Mouse (Mus musculus): ENCODE data around the gene Gm11027. TPM values are rescaled to one million over a fixed set of nuclear protein-coding genes. Genes with fewer than 3 reads are reported as not detected.
A peak's percentile ranks its signal among the peaks of the same experiment; 100 is the strongest.
"Not testable (repeated sequence)": the region's sequence is repeated elsewhere in the genome, so short reads cannot be mapped to it uniquely, and the experiment has no call there.

Gm11027 gene
- not detected in 2 replicates for polyA plus RNA-seq (2015; fragmentation: Nextera tagmentation; extraction: Ambion mirVana)

DNA sequence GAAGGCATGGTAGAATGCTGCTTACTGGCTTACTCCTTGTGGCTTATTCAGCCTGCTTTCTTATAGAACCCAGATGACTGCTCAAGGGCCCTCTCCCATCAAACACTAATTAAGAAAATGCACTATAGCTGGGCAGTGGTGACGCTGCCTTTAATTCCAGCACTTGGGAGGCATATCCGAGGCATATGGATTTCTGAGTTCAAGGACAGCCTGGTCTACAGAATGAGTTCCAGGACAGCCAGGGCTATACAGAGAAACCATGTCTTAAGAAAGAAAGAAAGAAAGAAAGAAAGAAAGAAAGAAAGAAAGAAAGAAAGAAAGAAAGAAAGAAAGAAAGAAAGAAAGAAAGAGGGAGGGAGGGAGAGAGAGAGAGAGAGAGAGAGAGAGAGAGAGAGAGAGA lies at the start of gene Gm11027:
Gm11027 (plus strand) TSS at position 301 of the 400 bp plus-strand sequence.
- H3K36me3 ChIP-seq (ENCODE audit: control insufficient read depth, insufficient read depth, low read length); H3K4me1 ChIP-seq (replicated peaks; ENCODE audit: control insufficient read depth, insufficient read depth, low read length); H3K4me2 ChIP-seq (ENCODE audit: low read depth, low read length); H3K27me3 ChIP-seq (ENCODE audit: control insufficient read depth, insufficient read depth, low read depth, low read length); ATAC-seq (ENCODE audit: low read depth); H3K27ac ChIP-seq (ENCODE audit: low read length); H3K9ac ChIP-seq (ENCODE audit: low read length); H3K9me3 ChIP-seq (ENCODE audit: control insufficient read depth, low read length); H3K4me3 ChIP-seq (ENCODE audit: low read length): not testable (repeated sequence)
- whole genome bisulfite sequencing: 77% methylated on average over 2 of the region's 2 CpGs

DNA sequence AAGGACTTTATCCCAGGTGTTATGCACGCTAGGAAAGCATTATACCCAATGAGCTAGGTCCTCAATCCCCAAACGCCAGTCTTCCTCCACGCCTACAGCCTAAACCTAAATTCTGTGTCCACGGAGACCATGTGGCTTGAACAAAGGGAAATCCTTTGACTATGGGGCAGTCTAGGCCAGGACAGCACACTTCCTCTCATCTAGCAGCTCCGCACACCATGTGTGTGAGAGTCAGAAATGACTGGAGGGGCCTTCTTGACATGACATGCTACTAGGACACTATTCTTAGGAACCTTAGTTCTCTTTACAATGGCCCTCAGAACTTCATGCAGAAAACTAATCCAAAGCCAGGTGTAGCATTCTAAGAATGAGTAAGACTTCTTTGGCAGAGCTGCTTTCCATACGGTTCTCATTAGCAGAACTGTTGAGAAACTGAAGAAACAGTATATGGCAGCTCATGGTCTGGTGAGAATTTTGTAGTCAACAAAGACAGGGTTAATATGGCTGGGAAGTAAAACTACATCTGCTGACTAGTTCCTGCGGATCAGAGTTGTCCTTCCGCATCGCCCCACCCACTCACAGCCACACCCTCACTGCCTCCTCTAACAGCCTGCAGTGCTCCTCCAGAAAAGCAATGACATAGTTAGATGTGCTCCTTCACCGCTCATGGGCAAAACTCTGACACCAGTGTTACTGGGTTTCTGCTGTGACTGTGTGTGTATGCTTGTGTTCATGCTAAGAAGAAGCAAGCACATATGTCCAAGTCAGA lies 48.7 kb upstream of the Gm11027 start:
- ATAC-seq (ENCODE audit: low read depth): no peak
- Histone ChIP-seq H3K4me1 (replicated peaks; ENCODE audit: control insufficient read depth, insufficient read depth, low read length) (no peaks in the 10 kb centered on the region), H3K27ac (ENCODE audit: low read length) (no peak overlapping the region), H3K36me3 (ENCODE audit: control insufficient read depth, insufficient read depth, low read length) (peaks cover 5% of the 10 kb centered on the region; the same call in 1 of the 2 replicates), H3K9me3 (ENCODE audit: control insufficient read depth, low read length) (no peaks in the 10 kb centered on the region), H3K9ac (ENCODE audit: low read length) (no peak overlapping the region), H3K27me3 (ENCODE audit: control insufficient read depth, insufficient read depth, low read depth, low read length) (no peaks in the 10 kb centered on the region), H3K4me2 (ENCODE audit: low read depth, low read length) (no peak overlapping the region), H3K4me3 (ENCODE audit: low read length) (no peak overlapping the region)
- 85% methylated on average over 10 of the region's 10 CpGs for WGBS

DNA sequence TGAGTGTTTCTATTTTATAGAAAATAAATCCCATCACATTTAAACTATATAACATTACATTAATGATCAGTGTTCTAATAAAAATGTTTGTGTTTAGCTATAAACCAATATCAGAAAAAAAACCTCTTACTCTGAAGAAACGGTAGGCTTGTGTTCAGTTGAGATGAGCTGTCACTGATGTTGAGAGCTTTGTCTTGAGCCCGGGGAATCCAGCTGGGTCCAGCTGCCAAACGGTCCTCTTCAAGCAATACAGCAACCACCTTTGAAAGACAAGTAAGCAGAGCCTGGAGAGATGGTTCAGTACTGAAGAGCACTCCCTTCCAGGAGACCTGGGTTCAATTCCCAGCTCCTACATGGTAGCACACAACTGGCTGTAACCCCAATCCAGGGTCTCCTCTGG lies 45.7 kb upstream of the Gm11027 start:
- Histone ChIP-seq H3K27ac (ENCODE audit: low read length) (no peak overlapping the region), H3K4me3 (ENCODE audit: low read length) (no peak overlapping the region), H3K27me3 (ENCODE audit: control insufficient read depth, insufficient read depth, low read depth, low read length) (no peaks in the 10 kb centered on the region), H3K4me2 (ENCODE audit: low read depth, low read length) (no peak overlapping the region), H3K9ac (ENCODE audit: low read length) (no peak overlapping the region), H3K4me1 (replicated peaks; ENCODE audit: control insufficient read depth, insufficient read depth, low read length) (no peaks in the 10 kb centered on the region), H3K9me3 (ENCODE audit: control insufficient read depth, low read length) (no peaks in the 10 kb centered on the region), H3K36me3 (ENCODE audit: control insufficient read depth, insufficient read depth, low read length) (peaks cover 3% of the 10 kb centered on the region; the same call in 1 of the 2 replicates)
- ATAC-seq (ENCODE audit: low read depth): no peak
- WGBS: 61% methylated on average over 3 of the region's 3 CpGs

DNA sequence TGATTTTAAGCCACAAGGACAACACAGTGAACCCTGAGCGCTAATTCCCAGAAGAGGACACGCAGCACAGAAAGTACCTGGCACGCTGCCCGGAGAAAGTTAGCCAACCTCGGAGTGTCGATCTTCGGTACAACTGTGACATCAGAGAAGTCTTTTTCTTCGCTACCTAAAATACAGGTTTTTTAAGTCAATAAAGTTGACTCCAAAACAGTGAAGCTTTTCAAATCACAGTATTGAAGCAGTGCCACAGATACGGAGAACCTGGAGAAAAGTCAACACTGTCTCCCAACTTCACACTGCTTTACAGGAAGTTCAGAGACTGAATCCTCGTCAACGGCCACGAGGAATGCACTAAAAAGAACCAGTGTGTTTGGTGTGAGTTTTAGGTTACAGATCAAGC lies 43.6 kb upstream of the Gm11027 start:
- Histone ChIP-seq H3K4me3 (ENCODE audit: low read length) (0 out of 2 replicates have a peak overlapping the region, but pooled peaks have one; percentile 9), H3K9me3 (ENCODE audit: control insufficient read depth, low read length) (no peaks in the 10 kb centered on the region), H3K9ac (ENCODE audit: low read length) (no peak overlapping the region), H3K4me1 (replicated peaks; ENCODE audit: control insufficient read depth, insufficient read depth, low read length) (no peaks in the 10 kb centered on the region), H3K27ac (ENCODE audit: low read length) (peak overlapping the region; percentile 55), H3K27me3 (ENCODE audit: control insufficient read depth, insufficient read depth, low read depth, low read length) (no peaks in the 10 kb centered on the region), H3K4me2 (ENCODE audit: low read depth, low read length) (peak overlapping the region; percentile 39), H3K36me3 (ENCODE audit: control insufficient read depth, insufficient read depth, low read length) (no peaks in the 10 kb centered on the region)
- 27% methylated on average over 12 of the region's 12 CpGs for WGBS
- peak; percentile 83 for ATAC-seq (ENCODE audit: low read depth)

DNA sequence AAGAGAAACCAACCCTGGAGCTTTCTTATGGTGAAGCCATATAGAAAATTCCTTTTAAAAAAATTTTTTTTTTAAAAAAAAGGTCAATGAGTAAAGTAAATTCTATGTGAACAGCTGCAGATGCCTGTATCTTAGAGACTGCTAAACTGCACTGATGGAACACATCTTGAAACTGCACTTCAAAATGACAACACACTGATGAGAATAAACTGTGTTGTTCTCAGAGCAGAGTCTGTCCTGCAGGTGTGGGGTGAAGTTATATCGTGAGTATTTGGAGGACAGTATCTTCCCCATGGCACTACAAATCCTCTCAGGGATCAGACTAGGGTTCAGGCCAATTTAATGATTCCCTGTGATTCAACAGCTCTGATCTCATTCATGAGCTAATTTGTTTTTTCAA lies 43.1 kb upstream of the Gm11027 start:
- WGBS: 45% methylated on average over 1 of the region's 1 CpGs
- H3K4me3 ChIP-seq (ENCODE audit: low read length): no peak overlapping the region
- H3K4me1 ChIP-seq (replicated peaks; ENCODE audit: control insufficient read depth, insufficient read depth, low read length): no peaks in the 10 kb centered on the region
- H3K9ac ChIP-seq (ENCODE audit: low read length): no peak overlapping the region
- H3K27ac ChIP-seq (ENCODE audit: low read length): peak overlapping the region; percentile 55
- no peaks in the 10 kb centered on the region for H3K9me3 ChIP-seq (ENCODE audit: control insufficient read depth, low read length)
- H3K27me3 ChIP-seq (ENCODE audit: control insufficient read depth, insufficient read depth, low read depth, low read length): no peaks in the 10 kb centered on the region
- H3K4me2 ChIP-seq (ENCODE audit: low read depth, low read length): peak overlapping the region; percentile 39; the same call in 1 of the 2 replicates
- no peaks in the 10 kb centered on the region for H3K36me3 ChIP-seq (ENCODE audit: control insufficient read depth, insufficient read depth, low read length)
- ATAC-seq (ENCODE audit: low read depth): no peak; the same call in 1 of the 2 replicates

DNA sequence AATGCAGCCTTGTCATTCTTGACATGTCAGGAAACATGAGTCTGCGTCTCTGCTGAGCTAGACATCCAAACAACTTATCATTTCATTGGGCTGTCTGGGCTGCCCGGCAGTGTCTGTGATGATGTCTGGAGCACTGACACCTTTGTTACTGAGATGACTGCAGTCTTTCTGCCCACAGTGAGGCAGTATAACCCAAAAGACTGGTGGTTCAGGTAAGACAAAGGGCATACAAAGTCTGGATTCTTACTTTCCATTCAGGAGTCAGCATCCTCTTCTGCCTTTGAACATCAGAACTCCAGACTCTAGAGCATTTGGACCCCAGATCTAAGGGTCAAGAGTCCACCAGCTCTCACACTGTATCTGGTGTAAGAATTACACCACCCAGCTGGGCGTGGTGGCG lies 39.8 kb upstream of the Gm11027 start:
- Histone ChIP-seq H3K9ac (ENCODE audit: low read length) (no peak overlapping the region), H3K9me3 (ENCODE audit: control insufficient read depth, low read length) (no peaks in the 10 kb centered on the region), H3K4me3 (ENCODE audit: low read length) (no peak overlapping the region), H3K4me2 (ENCODE audit: low read depth, low read length) (no peak overlapping the region), H3K4me1 (replicated peaks; ENCODE audit: control insufficient read depth, insufficient read depth, low read length) (no peaks in the 10 kb centered on the region), H3K36me3 (ENCODE audit: control insufficient read depth, insufficient read depth, low read length) (no peaks in the 10 kb centered on the region; the same call in 1 of the 2 replicates), H3K27ac (ENCODE audit: low read length) (no peak overlapping the region), H3K27me3 (ENCODE audit: control insufficient read depth, insufficient read depth, low read depth, low read length) (no peaks in the 10 kb centered on the region)
- ATAC-seq (ENCODE audit: low read depth): no peak
- WGBS: 78% methylated on average over 4 of the region's 4 CpGs

DNA sequence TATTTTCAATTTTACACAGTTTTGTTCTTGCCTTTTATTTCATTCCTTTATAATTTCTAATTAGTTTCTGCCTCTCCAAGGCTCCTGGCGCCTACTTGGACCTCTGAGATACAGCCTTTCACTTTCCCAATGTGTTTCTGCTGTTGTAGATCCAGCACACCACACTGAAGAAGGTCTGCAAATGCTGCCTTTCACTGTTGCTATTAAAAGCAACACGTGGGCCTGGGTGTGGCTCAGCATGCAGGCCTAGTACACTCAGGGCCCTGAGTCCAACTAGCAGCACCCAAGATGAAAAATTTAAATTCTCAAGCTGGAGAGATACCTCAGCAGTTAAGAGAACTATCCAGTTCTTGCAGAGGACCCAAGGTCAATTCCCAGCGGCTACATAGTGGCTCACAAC lies 38.5 kb upstream of the Gm11027 start:
- Histone ChIP-seq H3K4me3 (ENCODE audit: low read length) (no peak overlapping the region), H3K27me3 (ENCODE audit: control insufficient read depth, insufficient read depth, low read depth, low read length) (no peaks in the 10 kb centered on the region), H3K9me3 (ENCODE audit: control insufficient read depth, low read length) (no peaks in the 10 kb centered on the region), H3K27ac (ENCODE audit: low read length) (no peak overlapping the region), H3K4me2 (ENCODE audit: low read depth, low read length) (no peak overlapping the region), H3K4me1 (replicated peaks; ENCODE audit: control insufficient read depth, insufficient read depth, low read length) (no peaks in the 10 kb centered on the region), H3K36me3 (ENCODE audit: control insufficient read depth, insufficient read depth, low read length) (no peaks in the 10 kb centered on the region; the same call in 1 of the 2 replicates), H3K9ac (ENCODE audit: low read length) (no peak overlapping the region)
- ATAC-seq (ENCODE audit: low read depth): no peak
- WGBS: 82% methylated on average over 3 of the region's 3 CpGs

DNA sequence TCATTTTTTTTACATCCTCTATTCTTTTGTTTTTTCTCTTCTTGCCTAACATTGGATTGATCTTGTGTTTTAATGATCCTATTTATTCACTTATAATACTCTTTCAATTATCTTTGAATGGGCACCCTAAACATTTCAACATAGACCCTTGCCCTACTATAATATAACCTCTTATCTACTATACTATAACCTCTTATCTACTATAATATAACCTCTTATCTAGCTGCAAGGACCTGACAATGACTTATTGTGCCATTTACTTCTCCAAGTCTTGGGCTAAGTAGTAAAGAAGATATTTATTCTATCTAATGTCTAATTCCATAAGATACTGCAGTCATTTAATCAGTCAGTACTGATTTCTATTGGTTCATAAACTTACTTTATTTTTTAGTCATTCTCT lies 36.8 kb upstream of the Gm11027 start:
- no peaks in the 10 kb centered on the region for H3K27me3 ChIP-seq (ENCODE audit: control insufficient read depth, insufficient read depth, low read depth, low read length)
- ATAC-seq (ENCODE audit: low read depth): no peak
- H3K9ac ChIP-seq (ENCODE audit: low read length): no peak overlapping the region
- H3K4me2 ChIP-seq (ENCODE audit: low read depth, low read length): no peak overlapping the region
- H3K4me1 ChIP-seq (replicated peaks; ENCODE audit: control insufficient read depth, insufficient read depth, low read length): no peaks in the 10 kb centered on the region
- H3K4me3 ChIP-seq (ENCODE audit: low read length): no peak overlapping the region
- no peaks in the 10 kb centered on the region; the same call in 1 of the 2 replicates for H3K36me3 ChIP-seq (ENCODE audit: control insufficient read depth, insufficient read depth, low read length)
- H3K27ac ChIP-seq (ENCODE audit: low read length): no peak overlapping the region
- no peaks in the 10 kb centered on the region for H3K9me3 ChIP-seq (ENCODE audit: control insufficient read depth, low read length)

DNA sequence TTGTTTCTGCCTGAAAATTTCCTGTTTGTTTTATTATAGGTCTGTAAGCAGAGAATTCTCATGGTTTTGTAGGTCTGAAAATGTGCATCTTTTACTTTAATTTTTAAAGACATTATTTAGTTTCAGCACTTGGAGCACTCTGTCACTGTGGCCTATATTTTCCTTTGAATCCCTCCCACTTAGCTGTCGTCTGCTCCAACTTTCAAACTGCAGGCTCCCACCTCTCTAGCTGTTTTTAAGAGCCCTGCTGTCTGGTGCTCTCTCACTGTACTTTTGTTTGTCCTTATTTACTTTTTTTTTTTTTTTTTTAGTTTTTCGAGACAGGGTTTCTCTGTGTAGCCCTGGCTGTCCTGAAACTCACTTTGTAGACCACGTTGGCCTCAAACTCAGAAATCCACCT lies 36.4 kb upstream of the Gm11027 start:
- no peak overlapping the region for H3K4me2 ChIP-seq (ENCODE audit: low read depth, low read length)
- H3K36me3 ChIP-seq (ENCODE audit: control insufficient read depth, insufficient read depth, low read length): no peaks in the 10 kb centered on the region; the same call in 1 of the 2 replicates
- H3K27ac ChIP-seq (ENCODE audit: low read length): no peak overlapping the region
- no peaks in the 10 kb centered on the region for H3K4me1 ChIP-seq (replicated peaks; ENCODE audit: control insufficient read depth, insufficient read depth, low read length)
- no peaks in the 10 kb centered on the region for H3K9me3 ChIP-seq (ENCODE audit: control insufficient read depth, low read length)
- 68% methylated on average over 3 of the region's 3 CpGs for WGBS
- no peak overlapping the region for H3K4me3 ChIP-seq (ENCODE audit: low read length)
- H3K27me3 ChIP-seq (ENCODE audit: control insufficient read depth, insufficient read depth, low read depth, low read length): no peaks in the 10 kb centered on the region
- ATAC-seq (ENCODE audit: low read depth): no peak
- H3K9ac ChIP-seq (ENCODE audit: low read length): no peak overlapping the region
